Mouse (Mus musculus): ENCODE measurements around the gene Rnaset2a.
"Not testable (repeated sequence)": the region's sequence is repeated elsewhere in the genome, so short reads cannot be mapped to it uniquely, and the experiment has no call there.

GRCm38 (mm10) chr17:8112199-8112598 lies 35.7 kb downstream of the Rnaset2a start:
- TF ChIP-seq CTCF (IDR thresholded peaks at IDR 0.05; ENCODE audit: low read depth, low read length); POLR2A (IDR thresholded peaks at IDR 0.05; ENCODE audit: borderline replicate concordance, low read depth, low read length): not testable (repeated sequence)
